Mouse (Mus musculus): ENCODE measurements around the gene Ccdc122. TPM values are rescaled to one million over a fixed set of nuclear protein-coding genes. Genes with fewer than 3 reads are reported as not detected.

Ccdc122 gene
- polyA plus RNA-seq, 1 experiment from 2014 or later, result 7.9 TPM

DNA sequence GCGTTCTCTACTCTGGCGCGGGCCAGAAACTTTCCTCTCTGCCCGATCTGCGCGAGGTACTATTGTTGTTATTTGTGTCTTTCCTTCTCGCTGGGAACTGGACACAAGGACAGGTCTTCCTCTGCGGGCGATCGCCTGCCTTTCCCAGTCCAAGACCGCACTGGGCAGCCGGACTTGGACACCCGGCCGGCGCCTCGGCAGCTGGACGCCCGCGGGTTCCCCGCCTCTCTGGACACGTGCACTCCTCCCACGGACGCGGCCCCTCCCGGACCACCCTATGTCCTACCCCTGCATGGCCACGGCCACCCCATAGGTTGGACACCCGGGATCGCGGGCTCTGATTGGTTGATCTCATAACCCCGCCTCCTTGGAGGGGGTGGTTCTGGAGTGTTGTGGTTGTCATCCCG is 120.9 kb downstream of the Ccdc122 start:
- H3K4me3 ChIP-seq (ENCODE audit: low read depth, low read length), result peak overlapping the region; percentile 63
- TF ChIP-seq CTCF (IDR thresholded peaks at IDR 0.05; ENCODE audit: low read depth) (no peak), EP300 (optimal IDR thresholded peaks at IDR 0.05) (no peak)
- peak overlapping the region; percentile 54 for H3K9ac ChIP-seq (ENCODE audit: low read length)
- peak overlapping the region; percentile 97 for H3K4me2 ChIP-seq (replicated peaks; ENCODE audit: low read depth)
- no peaks in the 10 kb centered on the region for H3K9me3 ChIP-seq (ENCODE audit: control insufficient read depth, low read length)
- peaks cover 5% of the 10 kb centered on the region; the same call in 1 of the 2 replicates for H3K27me3 ChIP-seq (ENCODE audit: control insufficient read depth, insufficient read depth, low read length)
- DNase-seq (ENCODE audit: low spot score), result peak; percentile 55
- WGBS, result 2% methylated on average over 31 of the region's 31 CpGs
- no peaks in the 10 kb centered on the region for H3K4me1 ChIP-seq (replicated peaks; ENCODE audit: control insufficient read depth, insufficient read depth)
- no peak overlapping the region for H3K27ac ChIP-seq (replicated peaks)
- peak; percentile 80 for ATAC-seq (ENCODE audit: low FRiP score, low TSS enrichment)
- no peaks in the 10 kb centered on the region for H3K36me3 ChIP-seq (ENCODE audit: control insufficient read depth, insufficient read depth, low read length)

DNA sequence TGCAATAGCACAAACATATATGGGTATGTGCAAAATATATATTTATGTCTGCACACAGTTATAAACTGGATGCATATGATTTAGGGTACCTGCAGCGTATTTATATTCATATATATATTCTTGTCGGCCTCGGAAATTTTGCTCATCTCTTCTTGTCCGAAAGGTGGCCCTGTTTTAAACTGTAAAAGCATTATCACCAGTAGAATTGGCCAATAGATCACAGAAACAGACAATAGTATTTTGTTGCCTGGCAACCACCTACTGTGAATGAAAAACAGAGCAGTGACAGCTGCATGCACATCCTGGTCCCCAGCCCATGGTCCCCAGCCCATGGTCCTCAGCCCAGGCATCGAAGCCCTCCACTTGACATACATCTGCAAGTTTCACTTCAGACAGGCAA is 122.8 kb downstream of the Ccdc122 start:
- 79% methylated on average over 5 of the region's 5 CpGs for WGBS
- no peaks in the 10 kb centered on the region for H3K36me3 ChIP-seq (ENCODE audit: control insufficient read depth, insufficient read depth, low read length)
- peaks cover 4% of the 10 kb centered on the region; the same call in 1 of the 2 replicates for H3K27me3 ChIP-seq (ENCODE audit: control insufficient read depth, insufficient read depth, low read length)
- no peak overlapping the region for H3K4me3 ChIP-seq (ENCODE audit: low read depth, low read length)
- TF ChIP-seq EP300 (optimal IDR thresholded peaks at IDR 0.05) (no peak), CTCF (IDR thresholded peaks at IDR 0.05; ENCODE audit: low read depth) (no peak)
- no peak overlapping the region for H3K27ac ChIP-seq (replicated peaks)
- H3K9ac ChIP-seq (ENCODE audit: low read length), result no peak overlapping the region
- H3K9me3 ChIP-seq (ENCODE audit: control insufficient read depth, low read length), result no peaks in the 10 kb centered on the region
- H3K4me1 ChIP-seq (replicated peaks; ENCODE audit: control insufficient read depth, insufficient read depth), result no peaks in the 10 kb centered on the region
- H3K4me2 ChIP-seq (replicated peaks; ENCODE audit: low read depth), result no peak overlapping the region
- no peak for ATAC-seq (ENCODE audit: low FRiP score, low TSS enrichment)
- no peak for DNase-seq (ENCODE audit: low spot score)

Other genes starting within 250 kb of the Ccdc122 start
- 7.7 and 8.5 TPM in 2 replicates for gene Lacc1, start 132 bp downstream of the Ccdc122 start, polyA plus RNA-seq (2015; fragmentation: Nextera tagmentation; extraction: Ambion mirVana)
- gene Enox1, start 120.0 kb downstream of the Ccdc122 start, polyA plus RNA-seq (2015; fragmentation: Nextera tagmentation; extraction: Ambion mirVana), result 2.5 and 2.6 TPM in 2 replicates

All from stomach, postnatal 0 days (tissue).